Mouse (Mus musculus) urinary bladder, postnatal 10 days (tissue): ENCODE measurements around the gene Gm11569.
"Not testable (repeated sequence)": the region's sequence is repeated elsewhere in the genome, so short reads cannot be mapped to it uniquely, and the experiment has no call there.

ENCODE experiments used
- DNase-seq: peaks from one replicate; pipeline ENCODE4 v3.0.0; 2022; ENCODE audit warnings: low spot score

The Gm11569 gene

DNA sequence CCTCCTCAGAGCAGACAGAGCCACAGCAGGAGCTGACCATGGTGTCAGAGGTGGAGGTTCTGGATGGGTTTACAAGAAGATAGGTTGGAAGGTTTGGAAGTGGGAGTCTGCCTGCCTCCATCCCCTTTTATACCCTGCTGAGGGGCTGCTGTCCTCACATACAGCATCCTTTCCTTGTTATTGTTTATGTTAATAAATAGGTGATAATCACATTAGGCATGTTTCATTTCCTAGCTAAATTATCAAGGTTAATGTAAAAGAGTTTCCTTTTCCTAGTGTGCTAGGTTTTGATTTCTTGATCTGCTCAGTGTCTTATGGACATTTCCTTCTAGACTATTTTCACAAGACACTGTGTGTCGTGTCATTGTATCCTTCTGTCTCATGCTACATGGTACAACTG lies at the start of gene Gm11569:
Gene Gm11569 (minus strand): TSS at position 101 of the 400 bp plus-strand sequence.
- DNase-seq: not testable (repeated sequence)

DNA sequence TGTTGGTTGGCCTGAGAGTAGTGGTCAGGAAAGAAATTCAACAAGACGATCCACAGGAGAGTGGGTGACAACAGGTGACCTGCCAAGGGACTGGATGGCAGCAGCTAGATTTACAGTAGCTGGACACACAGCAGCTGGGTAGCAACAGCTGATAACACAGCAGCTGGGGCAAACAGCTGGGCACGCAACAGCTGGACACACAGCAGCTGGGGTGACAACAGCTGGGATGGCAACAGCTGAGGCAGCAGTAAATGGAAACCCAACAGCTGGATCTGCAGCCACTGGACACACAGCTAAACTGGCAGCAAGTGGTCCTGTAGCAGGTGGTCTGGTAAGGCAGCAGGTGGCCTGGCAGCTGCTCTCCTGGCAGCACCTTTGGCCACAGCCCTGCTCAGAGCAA lies 48.0 kb upstream of the Gm11569 start:
- no peak for DNase-seq

DNA sequence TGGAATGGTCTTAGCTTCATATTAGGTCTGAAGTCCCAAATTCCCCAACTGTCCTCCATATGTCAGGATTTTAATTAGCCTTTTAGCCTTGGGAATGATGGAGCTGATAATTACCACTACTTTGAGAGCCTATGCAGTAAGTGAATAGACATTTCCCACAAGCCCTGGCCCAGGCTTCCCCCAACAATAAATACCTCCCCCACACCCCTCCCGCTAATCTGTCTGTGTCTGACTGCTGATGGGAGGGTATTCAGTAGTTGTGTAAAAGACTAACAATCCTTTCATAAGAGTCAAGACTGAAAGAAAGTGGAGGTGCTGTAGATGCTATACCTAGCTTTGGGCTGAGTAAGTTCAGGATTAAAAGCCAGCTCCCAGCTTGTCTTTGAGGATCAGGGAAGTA lies 43.5 kb upstream of the Gm11569 start:
- DNase-seq: no peak

DNA sequence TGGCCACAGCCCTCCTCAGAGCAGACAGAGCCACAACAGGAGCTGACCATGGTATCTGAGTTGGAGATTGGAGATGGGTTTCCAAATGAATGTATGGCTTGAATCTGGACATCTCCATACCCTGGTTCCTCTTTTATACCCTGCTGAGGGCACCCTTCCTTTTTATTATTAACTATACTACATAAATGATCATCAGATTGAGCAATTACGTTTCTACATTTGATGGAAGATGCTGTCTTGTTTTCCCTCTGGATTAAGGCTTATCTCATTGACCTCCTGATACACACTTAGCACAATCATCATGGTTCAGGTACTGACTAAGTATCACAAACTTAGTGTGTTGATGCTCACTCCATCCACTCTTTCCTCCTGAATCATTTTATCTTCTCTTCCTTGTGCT lies 39.2 kb upstream of the Gm11569 start, which contains the start of gene 2300003K06Rik:
Gene 2300003K06Rik (minus strand): TSS at position 101 of the 400 bp plus-strand sequence.
- no peak for DNase-seq

DNA sequence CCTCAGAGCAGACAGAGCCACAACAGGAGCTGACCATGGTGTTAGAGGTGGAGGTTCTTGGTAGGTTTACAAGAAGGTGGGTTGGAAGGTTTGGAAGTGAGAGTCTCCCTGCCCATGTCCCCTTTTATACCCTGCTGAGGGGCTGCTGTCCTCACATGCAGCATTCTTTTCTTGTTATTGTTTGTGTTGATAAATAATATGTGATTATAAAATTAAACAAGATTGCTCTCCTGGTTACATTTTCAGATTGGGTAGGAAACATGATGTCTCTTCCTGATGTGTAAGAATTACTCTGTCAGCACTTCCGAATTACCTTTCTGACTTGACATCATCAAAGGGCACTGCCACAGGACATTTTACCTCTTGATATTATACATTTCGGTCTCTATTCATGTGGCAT lies 16.8 kb upstream of the Gm11569 start, which contains the start of gene Gm11564:
Gene Gm11564 (minus strand): TSS at position 101 of the 400 bp plus-strand sequence.
- DNase-seq: not testable (repeated sequence)

DNA sequence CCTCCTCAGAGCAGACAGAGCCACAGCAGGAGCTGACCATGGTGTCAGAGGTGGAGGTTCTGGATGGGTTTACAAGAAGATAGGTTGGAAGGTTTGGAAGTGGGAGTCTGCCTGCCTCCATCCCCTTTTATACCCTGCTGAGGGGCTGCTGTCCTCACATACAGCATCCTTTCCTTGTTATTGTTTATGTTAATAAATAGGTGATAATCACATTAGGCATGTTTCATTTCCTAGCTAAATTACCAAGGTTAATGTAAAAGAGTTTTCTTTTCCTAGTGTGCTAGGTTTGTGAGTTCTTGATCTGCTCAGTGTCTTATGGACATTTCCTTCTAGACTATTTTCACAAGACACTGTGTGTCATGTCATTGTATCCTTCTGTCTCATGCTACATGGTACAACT lies 11.1 kb upstream of the Gm11569 start, which contains the start of gene Krtap4-13:
Gene Krtap4-13 (minus strand): TSS at position 101 of the 400 bp plus-strand sequence.
- DNase-seq: not testable (repeated sequence)

DNA sequence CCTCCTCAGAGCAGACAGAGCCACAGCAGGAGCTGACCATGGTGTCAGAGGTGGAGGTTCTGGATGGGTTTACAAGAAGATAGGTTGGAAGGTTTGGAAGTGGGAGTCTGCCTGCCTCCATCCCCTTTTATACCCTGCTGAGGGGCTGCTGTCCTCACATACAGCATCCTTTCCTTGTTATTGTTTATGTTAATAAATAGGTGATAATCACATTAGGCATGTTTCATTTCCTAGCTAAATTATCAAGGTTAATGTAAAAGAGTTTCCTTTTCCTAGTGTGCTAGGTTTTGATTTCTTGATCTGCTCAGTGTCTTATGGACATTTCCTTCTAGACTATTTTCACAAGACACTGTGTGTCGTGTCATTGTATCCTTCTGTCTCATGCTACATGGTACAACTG lies 5.6 kb upstream of the Gm11569 start, which contains the start of gene Gm11554:
Gene Gm11554 (minus strand): TSS at position 101 of the 400 bp plus-strand sequence.
- DNase-seq: not testable (repeated sequence)

DNA sequence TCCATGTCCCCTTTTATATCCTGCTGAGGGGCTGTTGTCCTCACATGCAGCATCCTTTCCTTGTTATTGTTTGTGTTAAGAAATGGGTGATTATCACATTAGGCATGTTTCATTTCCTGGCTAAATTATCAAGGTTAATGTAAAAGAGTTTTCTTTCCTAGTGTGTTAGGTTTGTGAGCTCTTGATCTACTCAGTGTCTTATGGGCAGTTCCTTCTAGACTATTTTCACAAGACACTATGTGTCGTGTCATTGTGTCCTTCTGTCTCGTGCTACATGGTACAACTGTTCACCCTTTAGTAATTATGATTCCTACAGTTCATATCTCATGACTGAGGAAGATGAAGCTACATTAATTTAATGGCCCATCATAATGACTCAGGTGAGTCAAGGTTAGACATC lies 5.4 kb downstream of the Gm11569 start, which contains the start of gene Gm11596:
Gene Gm11596 (minus strand): TSS at position 101 of the 400 bp plus-strand sequence.
- no peak for DNase-seq

DNA sequence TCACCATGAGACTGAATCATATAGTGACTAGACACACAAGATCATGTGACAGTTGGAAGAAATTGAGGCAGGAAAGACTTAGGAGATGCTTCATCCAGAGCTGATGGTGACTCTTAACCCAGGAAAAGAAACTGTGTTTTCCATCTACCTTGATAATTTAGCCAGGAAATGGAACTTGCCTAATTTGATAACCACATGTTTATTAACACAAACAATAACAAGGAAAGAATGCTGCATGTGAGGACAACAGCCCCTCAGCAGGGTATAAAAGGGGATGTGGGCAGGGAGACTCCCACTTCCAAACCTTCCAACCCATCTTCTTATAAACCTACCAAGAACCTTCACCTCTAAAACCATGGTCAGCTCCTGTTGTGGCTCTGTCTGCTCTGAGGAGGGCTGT lies 13.8 kb downstream of the Gm11569 start, which contains the start of gene Krtap4-9:
Gene Krtap4-9 (plus strand): TSS at position 301 of the 400 bp plus-strand sequence.
- not testable (repeated sequence) for DNase-seq

DNA sequence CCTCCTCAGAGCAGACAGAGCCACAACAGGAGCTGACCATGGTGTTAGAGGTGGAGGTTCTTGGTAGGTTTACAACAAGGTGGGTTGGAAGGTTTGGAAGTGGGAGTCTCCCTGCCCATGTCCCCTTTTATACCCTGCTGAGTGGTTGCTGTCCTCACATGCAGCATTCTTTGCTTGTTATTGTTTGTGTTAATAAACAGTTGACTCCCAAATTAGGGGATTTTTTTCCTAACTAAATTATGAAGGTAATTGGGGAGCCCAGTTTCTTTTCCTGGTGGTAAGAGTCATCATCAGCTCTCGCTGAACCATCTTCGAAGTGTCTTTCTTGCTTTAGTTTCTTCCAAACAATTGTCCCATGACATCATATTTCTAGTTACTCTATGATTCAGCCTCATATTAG lies 18.1 kb downstream of the Gm11569 start, which contains the start of gene Krtap4-8:
Gene Krtap4-8 (minus strand): TSS at position 101 of the 400 bp plus-strand sequence.
- no peak for DNase-seq

DNA sequence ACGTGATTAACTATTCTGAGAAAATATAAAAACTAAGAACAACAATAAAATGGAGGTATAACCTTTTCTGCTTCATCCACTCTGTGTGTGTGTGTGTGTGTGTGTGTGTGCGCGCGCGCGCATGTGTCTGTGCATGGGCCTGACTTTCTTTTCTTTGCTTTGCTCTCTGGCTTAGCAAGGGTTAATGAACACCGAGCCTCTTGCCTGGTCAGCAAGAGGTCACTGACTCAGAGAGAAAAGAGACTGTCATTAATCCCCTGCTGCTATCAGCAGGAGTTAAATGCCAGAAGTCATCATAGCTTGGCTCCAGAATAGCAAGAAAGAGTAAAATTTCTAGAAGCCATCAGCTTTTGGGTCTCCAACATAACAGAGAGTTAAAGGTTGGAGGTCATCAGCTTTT lies 20.3 kb downstream of the Gm11569 start:
- no peak for DNase-seq

DNA sequence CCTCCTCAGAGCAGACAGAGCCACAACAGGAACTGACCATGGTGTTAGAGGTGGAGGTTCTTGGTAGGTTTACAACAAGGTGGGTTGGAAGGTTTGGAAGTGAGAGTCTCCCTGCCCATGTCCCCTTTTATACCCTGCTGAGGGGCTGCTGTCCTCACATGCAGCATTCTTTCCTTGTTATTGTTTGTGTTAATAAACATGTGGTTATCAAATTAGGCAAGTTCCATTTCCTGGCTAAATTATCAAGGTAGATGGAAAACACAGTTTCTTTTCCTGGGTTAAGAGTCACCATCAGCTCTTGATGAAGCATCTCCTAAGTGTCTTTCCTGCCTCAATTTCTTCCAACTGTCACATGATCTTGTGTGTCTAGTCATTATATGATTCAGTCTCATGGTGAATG lies 25.9 kb downstream of the Gm11569 start, which contains the start of gene Gm11595:
Gene Gm11595 (minus strand): TSS at position 101 of the 400 bp plus-strand sequence.
- DNase-seq: not testable (repeated sequence)

DNA sequence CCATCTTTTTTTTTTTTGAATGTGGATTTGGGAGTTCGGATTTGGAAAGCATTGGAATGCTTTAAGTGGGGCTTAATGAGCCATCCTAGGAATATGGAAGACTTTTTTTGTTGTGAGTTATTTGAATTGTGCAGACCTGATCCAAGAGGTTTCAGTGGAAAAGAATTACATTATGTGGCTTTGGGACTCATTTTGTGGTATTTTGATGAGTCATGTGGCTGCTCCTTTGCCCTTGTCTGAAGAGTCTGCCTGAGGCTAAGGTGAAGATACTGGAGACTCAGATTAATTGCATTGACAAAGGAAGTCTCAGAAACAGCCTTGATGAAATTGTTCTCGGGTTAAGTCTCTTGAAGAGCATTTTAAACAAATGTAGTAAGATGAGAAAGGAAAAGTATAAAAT lies 30.3 kb downstream of the Gm11569 start:
- no peak for DNase-seq

DNA sequence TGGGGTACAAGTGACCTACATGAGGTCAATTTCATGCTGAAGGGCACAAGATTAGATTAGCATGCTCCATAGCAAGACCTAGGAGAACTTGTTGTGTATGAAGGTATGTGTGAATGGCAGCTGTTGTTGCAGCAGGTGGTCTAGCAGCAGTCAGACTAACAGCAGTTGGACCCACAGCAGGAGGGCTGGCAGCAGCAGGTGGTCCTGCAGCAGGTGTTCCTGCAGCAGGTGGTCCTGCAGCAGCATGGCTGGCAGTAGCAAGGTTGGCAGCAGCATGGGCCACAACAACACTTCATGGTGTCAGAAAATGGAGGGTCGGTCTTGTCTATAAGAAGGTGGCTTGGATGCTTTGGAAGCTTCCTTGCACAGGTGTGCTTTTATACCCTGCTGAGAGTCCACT lies 39.9 kb downstream of the Gm11569 start:
- DNase-seq: no peak
